Mouse (Mus musculus): ENCODE results near the gene Mtmr6.
"Not testable (repeated sequence)": the region's sequence is repeated elsewhere in the genome, so short reads cannot be mapped to it uniquely, and the experiment has no call there.

Gene Mtmr6

GRCm38 (mm10) chr14:60295531-60295930 lies 30.5 kb downstream of the Mtmr6 start:
- no peak for DNase-seq (ENCODE audit: low spot score)

DNA sequence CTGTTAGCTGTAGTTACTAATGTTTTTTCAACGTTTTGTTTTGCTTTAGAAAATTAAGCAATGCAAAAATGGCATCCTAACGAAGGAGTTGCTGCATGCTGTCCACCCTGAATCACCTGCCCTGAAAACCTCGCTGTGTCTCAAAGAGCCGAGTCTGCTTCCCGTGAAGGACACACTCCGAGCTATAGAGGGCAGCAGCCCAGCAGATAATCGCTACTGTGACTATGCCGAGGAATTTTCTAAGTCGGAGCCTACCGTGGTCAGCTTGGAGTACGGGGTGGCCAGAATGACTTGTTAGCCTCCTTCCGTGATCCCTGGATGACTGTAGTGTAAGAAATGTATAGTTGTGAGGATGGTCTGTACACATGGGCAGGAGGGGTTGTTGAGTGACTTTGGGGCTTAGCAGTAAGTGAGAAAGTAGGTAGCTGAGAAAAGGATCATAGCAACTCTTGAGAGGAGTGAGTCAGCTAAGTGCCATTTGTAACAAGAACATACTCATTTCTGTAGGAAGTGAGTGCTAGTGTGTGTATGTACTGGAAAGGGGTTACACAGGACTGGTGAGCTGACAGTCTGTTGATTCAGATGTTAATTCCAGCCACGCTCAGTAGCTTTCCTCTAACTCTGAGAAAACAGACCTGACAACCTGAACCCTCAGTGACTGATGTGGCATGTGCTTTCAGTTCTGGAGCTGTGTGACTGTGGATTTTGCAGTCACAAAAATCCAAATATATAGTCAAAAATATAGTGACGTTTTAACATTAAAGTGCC lies 35.4 kb downstream of the Mtmr6 start:
- DNase-seq (ENCODE audit: low spot score) = peak; percentile 12

GRCm38 (mm10) chr14:60301024-60301423 lies 36.0 kb downstream of the Mtmr6 start:
- DNase-seq (ENCODE audit: low spot score) = no peak

- no peak for DNase-seq (ENCODE audit: low spot score)
These were observed 37.4 kb downstream of the Mtmr6 start for GRCm38 (mm10) chr14:60302441-60302840.

DNA sequence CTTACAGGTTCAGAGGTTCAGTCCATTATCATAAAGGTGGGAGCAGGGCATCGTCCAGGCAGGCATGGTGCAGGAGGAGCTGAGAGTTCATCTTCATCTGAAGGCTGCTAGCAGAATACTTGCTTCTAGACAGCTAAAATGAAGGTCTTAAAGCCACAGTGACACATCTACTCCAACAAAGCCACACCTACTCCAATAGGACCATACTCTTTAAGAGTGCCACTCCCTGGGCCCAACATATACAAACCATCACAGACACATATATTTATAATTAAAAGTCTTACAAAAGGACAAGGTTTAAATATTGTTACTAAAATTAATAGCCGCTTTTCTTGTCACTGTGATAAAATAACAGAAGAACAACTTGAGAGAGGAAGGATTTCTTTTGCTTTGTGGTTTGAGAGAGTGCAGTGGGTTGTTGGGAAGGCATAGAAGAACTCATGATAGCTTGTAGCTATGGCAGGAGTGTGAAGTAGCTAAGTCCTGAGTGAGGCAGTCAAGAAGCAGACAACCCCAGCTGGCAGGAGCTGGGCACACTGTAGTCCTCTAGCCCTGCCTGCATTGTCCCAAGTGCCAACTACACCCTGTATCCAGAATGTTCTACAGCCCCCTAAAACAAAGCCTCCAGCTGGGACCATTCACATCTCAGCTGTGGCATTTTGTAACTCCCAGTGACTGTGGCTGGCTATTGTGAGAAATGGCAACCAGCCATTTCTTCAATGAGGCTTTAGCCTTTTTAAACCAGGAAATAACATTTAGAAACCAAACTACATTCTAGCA lies 39.6 kb downstream of the Mtmr6 start:
- DNase-seq (ENCODE audit: low spot score) = no peak

DNA sequence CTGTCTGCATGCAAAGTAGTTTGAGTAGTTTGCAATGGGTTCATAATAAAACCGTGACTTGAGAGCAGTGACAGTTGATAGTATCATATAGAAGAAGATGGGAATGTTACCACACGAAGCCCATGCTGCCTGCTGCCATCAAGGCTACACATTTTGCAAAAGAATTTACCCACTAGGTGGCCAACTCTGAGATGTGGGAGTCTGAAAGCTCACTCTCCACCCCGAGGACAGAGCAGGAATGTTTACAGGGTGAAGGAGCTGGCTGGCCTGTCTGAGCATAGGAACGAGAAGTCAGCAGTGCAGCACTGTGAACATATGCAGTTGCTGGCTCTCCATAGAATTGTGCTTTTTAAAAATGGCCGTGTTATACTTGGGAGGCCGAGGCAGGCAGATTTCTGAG lies 43.1 kb downstream of the Mtmr6 start:
- DNase-seq (ENCODE audit: low spot score) = peak; percentile 7

DNA sequence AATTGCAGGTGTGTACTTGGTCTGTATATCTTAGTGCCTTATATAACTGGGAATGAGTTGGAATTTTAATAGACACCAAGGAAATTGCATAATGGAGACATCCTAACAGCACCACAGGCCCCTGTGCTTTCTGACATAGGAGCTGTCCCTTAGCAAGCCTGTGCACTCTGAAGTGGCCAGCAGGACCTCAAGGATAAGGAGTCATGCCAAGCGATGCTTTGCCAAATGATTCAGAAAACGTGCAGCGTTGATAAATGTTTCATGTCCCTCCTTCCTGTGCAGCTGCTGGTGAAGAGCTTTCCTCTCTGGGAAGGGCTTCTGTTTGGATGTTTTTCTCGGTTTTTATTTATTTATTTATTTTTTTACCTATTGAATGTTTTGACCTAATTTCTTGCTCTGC lies 45.7 kb downstream of the Mtmr6 start:
- DNase-seq (ENCODE audit: low spot score) = no peak

- DNase-seq (ENCODE audit: low spot score) = no peak
These were observed 54.2 kb downstream of the Mtmr6 start for GRCm38 (mm10) chr14:60319231-60319630.

DNA sequence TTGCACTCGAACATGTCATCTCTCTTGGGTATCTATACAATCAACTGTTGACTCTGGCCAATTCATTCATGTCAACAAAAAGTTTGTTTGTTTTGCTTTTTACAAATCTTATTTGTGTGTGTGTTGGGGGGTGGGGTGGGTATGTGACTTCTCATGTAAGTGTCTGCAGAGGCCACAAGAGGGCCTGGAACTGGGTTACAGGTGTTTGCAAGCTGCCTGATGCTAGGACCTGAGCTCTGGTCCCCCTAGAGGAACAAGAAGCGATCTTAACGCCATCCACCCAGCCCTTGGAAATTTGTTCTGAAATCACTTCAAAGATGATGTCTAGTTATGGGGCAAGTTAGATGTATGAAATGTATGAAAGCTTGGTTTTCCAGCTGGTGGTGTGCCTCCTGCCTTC lies 55.8 kb downstream of the Mtmr6 start:
- DNase-seq (ENCODE audit: low spot score) = no peak

DNA sequence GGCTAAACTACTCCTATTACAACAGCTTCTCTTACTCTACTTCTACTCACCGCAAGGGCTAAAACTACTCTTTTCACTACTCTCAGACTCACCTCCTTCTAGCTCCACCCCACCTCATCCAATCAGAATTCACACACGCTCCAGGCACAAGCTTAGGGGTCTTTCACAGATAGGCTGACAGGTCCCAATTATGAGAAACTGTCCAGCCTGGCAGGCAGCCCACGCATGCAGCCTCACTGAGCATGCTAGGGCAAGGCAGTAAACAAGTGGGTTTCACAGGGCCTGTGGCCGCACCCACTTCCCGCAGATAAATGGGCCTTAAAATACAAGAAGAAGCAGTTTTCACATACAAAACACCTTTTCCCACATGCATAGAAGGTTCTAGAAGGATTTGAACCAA lies 75.0 kb downstream of the Mtmr6 start:
- not testable (repeated sequence) for DNase-seq (ENCODE audit: low spot score)

- no peak for DNase-seq (ENCODE audit: low spot score)
These were observed 75.5 kb downstream of the Mtmr6 start for GRCm38 (mm10) chr14:60340570-60340969.

DNA sequence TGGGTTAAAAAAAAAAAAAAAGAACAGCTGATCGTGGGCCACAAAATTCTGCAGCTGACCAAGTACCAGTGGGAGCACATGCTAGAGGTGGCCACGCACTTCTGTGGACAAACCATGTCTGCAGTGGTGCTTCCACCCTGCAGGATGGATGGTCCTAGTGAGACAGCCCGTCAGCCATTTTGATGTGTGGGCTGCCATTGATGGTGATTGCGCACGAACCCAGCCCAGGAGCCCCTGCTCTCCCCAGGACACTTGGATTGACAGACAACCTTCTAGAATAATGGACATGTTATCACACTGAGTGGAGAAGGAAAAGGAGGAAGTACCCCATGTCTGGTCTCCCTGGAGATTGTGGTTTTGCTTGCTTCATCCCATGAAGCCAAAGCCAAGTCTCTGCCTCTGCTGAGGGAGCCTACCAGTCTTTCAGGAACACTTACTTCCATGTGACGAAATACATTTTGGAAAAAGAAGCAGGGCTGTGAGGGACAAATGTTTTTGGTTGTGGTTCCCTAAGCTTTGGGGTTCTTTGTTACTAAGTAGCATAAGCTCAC lies 80.4 kb downstream of the Mtmr6 start:
- DNase-seq (ENCODE audit: low spot score) = no peak
